29 mouse cellular contexts compared by ENCODE assay signal in the genomic region with DNA sequence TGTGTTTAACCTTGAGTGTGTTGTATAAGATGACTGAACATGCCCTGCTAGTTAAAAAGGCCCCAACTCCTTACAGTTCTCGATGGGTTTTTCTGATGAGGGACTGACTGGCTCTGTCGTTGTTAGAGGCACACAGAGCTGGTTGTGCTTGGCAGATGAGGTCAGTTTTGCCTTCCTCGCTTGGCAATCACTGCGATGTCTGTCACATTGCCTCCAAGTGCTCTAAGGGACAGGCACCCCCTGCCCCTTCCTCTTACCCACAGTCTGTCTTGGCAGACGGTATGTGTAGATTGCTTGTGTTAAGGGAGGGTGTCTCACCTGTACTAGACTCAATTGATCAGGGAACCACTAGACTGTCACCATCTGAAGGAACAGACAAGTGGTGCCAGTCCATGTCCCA.
DNase-seq lines count a peak whose midpoint lies in the region; ATAC-seq and TF ChIP-seq lines count a peak whose summit lies in the region.
"Had no signal": no experiment of that assay in that cellular context is flagged by ENCODE, and none has a peak within 500 bp of the region (broad histone marks: within the 10 kb centered on the region; RNA-seq: fewer than 3 reads in every experiment).

No protein-coding gene starts in this region.

- DNase-seq in cerebellum, postnatal 10 days, result peak; percentile 53 to 63
- no peak for DNase-seq in cerebellum, postnatal 4 days (ENCODE audit: low spot score in 2 of 2)
- DNase-seq in hindbrain, postnatal 0 days (ENCODE audit: low spot score), result no peak
- DNase-seq in hindbrain, embryonic 11.5 days (ENCODE audit: low spot score), result no peak
- no peak for DNase-seq in midbrain, embryonic 14.5 days
- DNase-seq in urinary bladder, postnatal 14 days (ENCODE audit: low spot score), result no peak
- DNase-seq: adrenal gland, postnatal 25 days; B cell, adult 2 months; gastrocnemius, postnatal 10 days; kidney, adult 9 months; kidney, postnatal 14 days; layer of hippocampus, postnatal 36 days; right cerebral cortex, adult 18-20 months; spleen, adult 18-20 months; thymus, postnatal 14 days had no signal

- H3K9ac ChIP-seq in hindbrain, postnatal 0 days (replicated peaks; ENCODE audit: low read length), result no peak overlapping the region
- no peak overlapping the region for H3K9ac ChIP-seq in hindbrain, embryonic 11.5 days (ENCODE audit: low read depth, low read length)
- H3K9ac ChIP-seq in midbrain, embryonic 13.5 days (replicated peaks), result no peak overlapping the region
- H3K9ac ChIP-seq in midbrain, embryonic 14.5 days (replicated peaks; ENCODE audit: low read length), result no peak overlapping the region
- H3K9ac ChIP-seq: embryonic facial prominence, embryonic 15.5 days; forebrain, embryonic 12.5 days; heart, embryonic 15.5 days; hindbrain, embryonic 13.5 days; limb, embryonic 13.5 days; lung, embryonic 15.5 days; neural tube, embryonic 12.5 days had no signal

- H3K4me2 ChIP-seq in hindbrain, postnatal 0 days (ENCODE audit: low read depth, low read length), result no peak overlapping the region
- no peak overlapping the region for H3K4me2 ChIP-seq in hindbrain, embryonic 11.5 days (replicated peaks; ENCODE audit: low read depth, low read length)
- H3K4me2 ChIP-seq in midbrain, embryonic 13.5 days (replicated peaks), result no peak overlapping the region
- H3K4me2 ChIP-seq in midbrain, embryonic 14.5 days (ENCODE audit: low read length), result no peak overlapping the region
- H3K4me2 ChIP-seq: embryonic facial prominence, embryonic 15.5 days; forebrain, embryonic 12.5 days; heart, embryonic 15.5 days; hindbrain, embryonic 13.5 days; limb, embryonic 13.5 days; liver, embryonic 11.5 days; lung, embryonic 15.5 days; neural tube, embryonic 12.5 days had no signal

- no peak overlapping the region for H3K4me3 ChIP-seq in hindbrain, postnatal 0 days (ENCODE audit: low read length)
- H3K4me3 ChIP-seq in hindbrain, embryonic 11.5 days (ENCODE audit: low read depth, low read length), result no peak overlapping the region
- H3K4me3 ChIP-seq in midbrain, embryonic 13.5 days (replicated peaks), result no peak overlapping the region
- H3K4me3 ChIP-seq in midbrain, embryonic 14.5 days (replicated peaks; ENCODE audit: low read depth, low read length), result no peak overlapping the region
- H3K4me3 ChIP-seq: embryonic facial prominence, embryonic 10.5 days; embryonic facial prominence, embryonic 15.5 days; forebrain, embryonic 12.5 days; heart, embryonic 10.5 days; heart, embryonic 15.5 days; hindbrain, embryonic 13.5 days; limb, embryonic 13.5 days; lung, embryonic 15.5 days; midbrain, embryonic 10.5 days; myocyte; neural tube, embryonic 12.5 days had no signal

- H3K9me3 ChIP-seq in hindbrain, postnatal 0 days (ENCODE audit: low read length), result no peaks in the 10 kb centered on the region
- no peaks in the 10 kb centered on the region for H3K9me3 ChIP-seq in hindbrain, embryonic 11.5 days (ENCODE audit: control insufficient read depth, low read length)
- H3K9me3 ChIP-seq in midbrain, embryonic 13.5 days, result no peaks in the 10 kb centered on the region
- H3K9me3 ChIP-seq in midbrain, embryonic 14.5 days (ENCODE audit: control insufficient read depth, low read length), result no peaks in the 10 kb centered on the region
- H3K9me3 ChIP-seq: embryonic facial prominence, embryonic 10.5 days; embryonic facial prominence, embryonic 15.5 days; forebrain, embryonic 12.5 days; heart, embryonic 10.5 days; heart, embryonic 15.5 days; hindbrain, embryonic 13.5 days; limb, embryonic 13.5 days; lung, embryonic 15.5 days; midbrain, embryonic 10.5 days; neural tube, embryonic 12.5 days had no signal

- H3K4me1 ChIP-seq in hindbrain, postnatal 0 days (ENCODE audit: insufficient read depth, low read length), result peaks cover 31% of the 10 kb centered on the region
- peaks cover 7% of the 10 kb centered on the region for H3K4me1 ChIP-seq in hindbrain, embryonic 11.5 days (replicated peaks; ENCODE audit: control insufficient read depth, insufficient read depth, low read length)
- H3K4me1 ChIP-seq in midbrain, embryonic 13.5 days (replicated peaks), result peaks cover 56% of the 10 kb centered on the region
- H3K4me1 ChIP-seq in midbrain, embryonic 14.5 days (ENCODE audit: control insufficient read depth, insufficient read depth, low read length), result peaks cover 43% of the 10 kb centered on the region

- TF ChIP-seq CTCF in hindbrain, postnatal 0 days (IDR thresholded peaks at IDR 0.05; ENCODE audit: low read depth), result no peak

- H3K27ac ChIP-seq in hindbrain, postnatal 0 days, result peak overlapping the region; percentile 45; the same call in 1 of the 2 replicates
- no peak overlapping the region for H3K27ac ChIP-seq in hindbrain, embryonic 11.5 days (ENCODE audit: low read depth, low read length)
- H3K27ac ChIP-seq in midbrain, embryonic 13.5 days, result peak overlapping the region; percentile 16; the same call in 1 of the 2 replicates
- no peak overlapping the region for H3K27ac ChIP-seq in midbrain, embryonic 14.5 days (replicated peaks; ENCODE audit: low read depth, low read length)
- H3K27ac ChIP-seq: embryonic facial prominence, embryonic 10.5 days; embryonic facial prominence, embryonic 15.5 days; forebrain, embryonic 12.5 days; heart, embryonic 10.5 days; heart, embryonic 15.5 days; hindbrain, embryonic 13.5 days; limb, embryonic 13.5 days; lung, embryonic 15.5 days; midbrain, embryonic 10.5 days; neural tube, embryonic 12.5 days had no signal

- H3K36me3 ChIP-seq in hindbrain, postnatal 0 days (ENCODE audit: insufficient read depth, low read length), result no peaks in the 10 kb centered on the region
- no peaks in the 10 kb centered on the region for H3K36me3 ChIP-seq in hindbrain, embryonic 11.5 days (ENCODE audit: control insufficient read depth, insufficient read depth, low read length)
- H3K36me3 ChIP-seq in midbrain, embryonic 13.5 days, result no peaks in the 10 kb centered on the region
- H3K36me3 ChIP-seq in midbrain, embryonic 14.5 days (ENCODE audit: control insufficient read depth, insufficient read depth, low read length), result no peaks in the 10 kb centered on the region
- H3K36me3 ChIP-seq: embryonic facial prominence, embryonic 10.5 days; embryonic facial prominence, embryonic 15.5 days; forebrain, embryonic 12.5 days; heart, embryonic 10.5 days; heart, embryonic 15.5 days; hindbrain, embryonic 13.5 days; limb, embryonic 13.5 days; lung, embryonic 15.5 days; midbrain, embryonic 10.5 days; neural tube, embryonic 12.5 days had no signal

- H3K27me3 ChIP-seq in hindbrain, postnatal 0 days (ENCODE audit: insufficient read depth, low read length), result no peaks in the 10 kb centered on the region
- no peaks in the 10 kb centered on the region for H3K27me3 ChIP-seq in hindbrain, embryonic 11.5 days (ENCODE audit: control insufficient read depth, insufficient read depth, low read length)
- H3K27me3 ChIP-seq in midbrain, embryonic 13.5 days, result 0 out of 2 replicates have a peak, but pooled peaks cover 3% of the 10 kb centered on the region
- H3K27me3 ChIP-seq in midbrain, embryonic 14.5 days (ENCODE audit: control insufficient read depth, insufficient read depth, low read length), result no peaks in the 10 kb centered on the region
- H3K27me3 ChIP-seq: embryonic facial prominence, embryonic 15.5 days; forebrain, embryonic 12.5 days; heart, embryonic 15.5 days; hindbrain, embryonic 13.5 days; limb, embryonic 13.5 days; lung, embryonic 15.5 days; neural tube, embryonic 12.5 days had no signal

- no peak for ATAC-seq in hindbrain, postnatal 0 days
- ATAC-seq in hindbrain, embryonic 11.5 days (ENCODE audit: low FRiP score), result no peak
- no peak for ATAC-seq in midbrain, embryonic 13.5 days
- ATAC-seq in midbrain, embryonic 14.5 days (ENCODE audit: low FRiP score, low TSS enrichment), result no peak
- ATAC-seq: intestine, postnatal 0 days had no signal

- WGBS in hindbrain, postnatal 0 days, result 55% methylated on average over 5 of the region's 5 CpGs
- WGBS in hindbrain, embryonic 11.5 days, result 92% methylated on average over 5 of the region's 5 CpGs
- 93% methylated on average over 5 of the region's 5 CpGs for WGBS in midbrain, embryonic 13.5 days
- 88% methylated on average over 5 of the region's 5 CpGs for WGBS in midbrain, embryonic 14.5 days

Comparison
In these comparisons a context has a peak if more than half of its experiments do, and no peak if none do; other contexts are left out.
1. DNase-seq: peak in cerebellum, postnatal 10 days (2 of 2); none in cerebellum, postnatal 4 days (0 of 2), hindbrain, postnatal 0 days (single experiment), hindbrain, embryonic 11.5 days (single experiment), midbrain, embryonic 14.5 days (single experiment) and urinary bladder, postnatal 14 days (single experiment).
2. H3K27ac ChIP-seq: peak in hindbrain, postnatal 0 days (single experiment) and midbrain, embryonic 13.5 days (single experiment); none in hindbrain, embryonic 11.5 days (single experiment) and midbrain, embryonic 14.5 days (single experiment).